ENCODE assay signal across 14 mouse cellular contexts in genomic region chr12:75765751-75766150, GRCm38 (mm10). TPM values are rescaled to one million over a fixed set of nuclear protein-coding genes. Genes with fewer than 3 reads are reported as not detected.
DNase-seq lines count a peak whose midpoint lies in the region; ATAC-seq lines count a peak whose summit lies in the region.
"Had no signal": no experiment of that assay in that cellular context is flagged by ENCODE, and none has a peak within 500 bp of the region (broad histone marks: within the 10 kb centered on the region; RNA-seq: fewer than 3 reads in every experiment).

No protein-coding gene starts in this region.

- no peaks in the 10 kb centered on the region for H3K4me1 ChIP-seq in midbrain, embryonic 13.5 days (replicated peaks)
- H3K4me1 ChIP-seq in midbrain, embryonic 10.5 days, result peaks cover 10% of the 10 kb centered on the region; the same call in 1 of the 2 replicates
- peaks cover 6% of the 10 kb centered on the region; the same call in 1 of the 2 replicates for H3K4me1 ChIP-seq in intestine, embryonic 16.5 days (ENCODE audit: control insufficient read depth, insufficient read depth, low read length)
- H3K4me1 ChIP-seq: embryonic facial prominence, embryonic 15.5 days had no signal

- no peaks in the 10 kb centered on the region for H3K9me3 ChIP-seq in midbrain, embryonic 13.5 days
- no peaks in the 10 kb centered on the region for H3K9me3 ChIP-seq in midbrain, embryonic 10.5 days (replicated peaks)
- no peaks in the 10 kb centered on the region for H3K9me3 ChIP-seq in intestine, embryonic 16.5 days (ENCODE audit: control insufficient read depth, low read length)
- H3K9me3 ChIP-seq: embryonic facial prominence, embryonic 15.5 days; intestine, embryonic 15.5 days; limb, embryonic 10.5 days had no signal

- no peak overlapping the region for H3K9ac ChIP-seq in midbrain, embryonic 13.5 days (replicated peaks)
- H3K9ac ChIP-seq in intestine, embryonic 16.5 days (ENCODE audit: low read depth, low read length), result no peak overlapping the region
- H3K9ac ChIP-seq: embryonic facial prominence, embryonic 15.5 days; intestine, embryonic 15.5 days had no signal

- H3K4me3 ChIP-seq in midbrain, embryonic 13.5 days (replicated peaks), result no peak overlapping the region
- no peak overlapping the region for H3K4me3 ChIP-seq in midbrain, embryonic 10.5 days
- H3K4me3 ChIP-seq in intestine, embryonic 16.5 days (ENCODE audit: low read length), result no peak overlapping the region
- H3K4me3 ChIP-seq: embryonic facial prominence, embryonic 15.5 days; intestine, embryonic 15.5 days; limb, embryonic 10.5 days had no signal

- peak; percentile 80 for DNase-seq in 416B (ENCODE audit: low read depth)
- DNase-seq in heart, postnatal 10 days, result peak; percentile 40 to 53
- peak; percentile 46 for DNase-seq in kidney, postnatal 10 days
- DNase-seq in T-cell, adult 2 months (ENCODE audit: low spot score), result no peak
- DNase-seq in midbrain, embryonic 10.5 days (ENCODE audit: low spot score), result no peak
- DNase-seq: cerebellum, adult 2 months; gastrocnemius, postnatal 10 days had no signal

- WGBS in midbrain, embryonic 13.5 days, result 86% methylated on average over 3 of the region's 3 CpGs
- 76% methylated on average over 3 of the region's 3 CpGs for WGBS in midbrain, embryonic 10.5 days
- WGBS in intestine, embryonic 16.5 days, result 44% methylated on average over 3 of the region's 3 CpGs

- H3K27ac ChIP-seq in midbrain, embryonic 13.5 days, result no peak overlapping the region
- H3K27ac ChIP-seq in midbrain, embryonic 10.5 days (replicated peaks), result no peak overlapping the region
- no peak overlapping the region for H3K27ac ChIP-seq in intestine, embryonic 16.5 days (ENCODE audit: low read length)
- H3K27ac ChIP-seq: embryonic facial prominence, embryonic 15.5 days; intestine, embryonic 15.5 days had no signal

- H3K27me3 ChIP-seq in midbrain, embryonic 13.5 days, result no peaks in the 10 kb centered on the region
- H3K27me3 ChIP-seq in midbrain, embryonic 10.5 days (ENCODE audit: low read depth, poor library complexity, severe bottlenecking), result no peaks in the 10 kb centered on the region
- no peaks in the 10 kb centered on the region for H3K27me3 ChIP-seq in intestine, embryonic 16.5 days (replicated peaks; ENCODE audit: control insufficient read depth, insufficient read depth, low read length)
- H3K27me3 ChIP-seq: embryonic facial prominence, embryonic 15.5 days; intestine, embryonic 15.5 days had no signal

- ATAC-seq in common myeloid progenitor, adult 5-6 weeks (replicated peaks; ENCODE audit: low read depth, poor library complexity, severe bottlenecking), result peak; percentile 50; the same call in 1 of the 2 replicates
- ATAC-seq in midbrain, embryonic 13.5 days, result no peak
- no peak for ATAC-seq in intestine, embryonic 16.5 days

- intact Hi-C loops in heart, postnatal 10 days (cut with DNase I), result no loop called here

- no peak overlapping the region for H3K4me2 ChIP-seq in midbrain, embryonic 13.5 days (replicated peaks)
- H3K4me2 ChIP-seq in intestine, embryonic 16.5 days (ENCODE audit: low read depth, low read length), result no peak overlapping the region
- H3K4me2 ChIP-seq: embryonic facial prominence, embryonic 15.5 days; intestine, embryonic 15.5 days; midbrain, embryonic 11.5 days had no signal

- H3K36me3 ChIP-seq in midbrain, embryonic 13.5 days, result no peaks in the 10 kb centered on the region
- no peaks in the 10 kb centered on the region for H3K36me3 ChIP-seq in midbrain, embryonic 10.5 days
- H3K36me3 ChIP-seq in intestine, embryonic 16.5 days (ENCODE audit: control insufficient read depth, insufficient read depth, low read length), result no peaks in the 10 kb centered on the region
- H3K36me3 ChIP-seq: embryonic facial prominence, embryonic 15.5 days; intestine, embryonic 15.5 days; limb, embryonic 10.5 days had no signal

RNA-seq across cellular contexts. Expression of gene Sgpp1, which starts 30.2 kb away (rescaled TPM):
- total RNA-seq in common myeloid progenitor, adult 5-6 weeks (2017), result 47.1 and 51.7 TPM in 2 replicates
- 10 to 100 TPM; 17.9 to 20.8 TPM for total RNA-seq in heart, postnatal 10 days (2021)
- polyA plus RNA-seq in midbrain, embryonic 13.5 days (2015; fragmentation: Nextera tagmentation; extraction: Ambion mirVana), result 6.9 and 7.9 TPM in 2 replicates
- 5.5 and 6.1 TPM in 2 replicates for polyA plus RNA-seq in midbrain, embryonic 10.5 days (2016; fragmentation: Nextera tagmentation; extraction: Ambion mirVana)
- 9.6 and 12.6 TPM in 2 replicates for polyA plus RNA-seq in intestine, embryonic 16.5 days (2015; fragmentation: Nextera tagmentation; extraction: Ambion mirVana)

RNA-seq across cellular contexts. Expression of gene Syne2, which starts 52.2 kb away (rescaled TPM):
- 12.2 and 13.8 TPM in 2 replicates for total RNA-seq in common myeloid progenitor, adult 5-6 weeks (2017)
- 10 to 100 TPM; 55.8 to 59.1 TPM for total RNA-seq in heart, postnatal 10 days (2021)
- 74.5 and 84.4 TPM in 2 replicates for polyA plus RNA-seq in midbrain, embryonic 13.5 days (2015; fragmentation: Nextera tagmentation; extraction: Ambion mirVana)
- polyA plus RNA-seq in midbrain, embryonic 10.5 days (2016; fragmentation: Nextera tagmentation; extraction: Ambion mirVana), result 91.9 and 93.1 TPM in 2 replicates
- 26.1 and 28.4 TPM in 2 replicates for polyA plus RNA-seq in intestine, embryonic 16.5 days (2015; fragmentation: Nextera tagmentation; extraction: Ambion mirVana)

Comparison
In these comparisons a context has a peak if more than half of its experiments do, and no peak if none do; other contexts are left out.
1. DNase-seq: peak in 416B (single experiment), heart, postnatal 10 days (2 of 2) and kidney, postnatal 10 days (single experiment); none in T-cell, adult 2 months (single experiment) and midbrain, embryonic 10.5 days (single experiment).